In the genomic region with DNA sequence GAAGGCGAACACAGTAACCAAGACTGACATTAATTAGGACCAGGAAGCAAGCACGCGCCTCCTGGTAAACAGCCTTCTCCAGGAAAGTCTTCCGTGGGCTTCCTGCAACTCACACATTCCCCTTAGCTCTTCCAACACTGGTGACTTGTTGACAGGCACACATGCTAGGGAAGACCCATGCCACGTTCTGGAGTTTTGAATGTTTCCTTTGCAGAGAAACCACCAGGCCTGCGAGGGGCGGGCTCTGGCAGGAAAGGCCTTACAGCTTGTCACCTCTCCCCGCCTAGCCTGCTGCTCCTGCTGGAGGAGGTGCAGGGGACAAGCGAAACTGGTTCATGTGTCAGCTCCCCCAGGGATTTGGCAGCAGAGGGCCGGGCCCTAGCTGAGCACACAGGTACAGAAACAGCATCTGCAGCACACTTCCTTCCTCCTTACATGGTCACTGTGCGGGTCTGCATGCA, we compare ENCODE assay signal across 8 mouse cellular contexts. TPM values are rescaled to one million over a fixed set of nuclear protein-coding genes. Genes with fewer than 3 reads are reported as not detected.
DNase-seq lines count a peak whose midpoint lies in the region; ATAC-seq and TF ChIP-seq lines count a peak whose summit lies in the region.

No protein-coding gene starts in this region.

- no peak; the same call in 1 of the 2 replicates for ATAC-seq in hindbrain, embryonic 11.5 days (ENCODE audit: low FRiP score)
- peak; percentile 58 for ATAC-seq in limb, embryonic 13.5 days (ENCODE audit: low FRiP score, low read depth)
- no peak for ATAC-seq in midbrain, embryonic 15.5 days (replicated peaks)
- no peak for ATAC-seq in inflammation-experienced regulatory T-cells, adult 6 months

- peak; percentile 12; the same call in 1 of the 2 replicates for TF ChIP-seq CTCF in gastrocnemius, adult 2 months (IDR thresholded peaks at IDR 0.05)

- H3K4me2 ChIP-seq in hindbrain, embryonic 11.5 days (replicated peaks; ENCODE audit: low read depth, low read length): no peak overlapping the region
- H3K4me2 ChIP-seq in limb, embryonic 13.5 days (replicated peaks): peak overlapping the region; percentile 56
- H3K4me2 ChIP-seq in midbrain, embryonic 15.5 days: peak overlapping the region; percentile 29; the same call in 1 of the 2 replicates

- 26% methylated on average over 11 of the region's 11 CpGs for WGBS in hindbrain, embryonic 11.5 days
- 6% methylated on average over 11 of the region's 11 CpGs for WGBS in limb, embryonic 13.5 days
- WGBS in midbrain, embryonic 15.5 days: 25% methylated on average over 11 of the region's 11 CpGs

- no peak overlapping the region for H3K9ac ChIP-seq in hindbrain, embryonic 11.5 days (ENCODE audit: low read depth, low read length)
- H3K9ac ChIP-seq in limb, embryonic 13.5 days: peak overlapping the region; percentile 48
- no peak overlapping the region for H3K9ac ChIP-seq in midbrain, embryonic 15.5 days

- intact Hi-C loops in gastrocnemius, adult 2 months (cut with DNase I): loop anchor here (5.0 kb wide), 1 partner anchor 46 kb away; a partner anchor contains a TSS

- H3K27me3 ChIP-seq in hindbrain, embryonic 11.5 days (ENCODE audit: control insufficient read depth, insufficient read depth, low read length): no peaks in the 10 kb centered on the region
- H3K27me3 ChIP-seq in limb, embryonic 13.5 days: no peaks in the 10 kb centered on the region
- no peaks in the 10 kb centered on the region for H3K27me3 ChIP-seq in midbrain, embryonic 15.5 days (replicated peaks)

- H3K36me3 ChIP-seq in hindbrain, embryonic 11.5 days (ENCODE audit: control insufficient read depth, insufficient read depth, low read length): no peaks in the 10 kb centered on the region
- H3K36me3 ChIP-seq in limb, embryonic 13.5 days: no peaks in the 10 kb centered on the region
- no peaks in the 10 kb centered on the region for H3K36me3 ChIP-seq in midbrain, embryonic 15.5 days (replicated peaks)

- peak; percentile 77 for DNase-seq in Muller cell, postnatal 12 days (ENCODE audit: inconsistent ontology term)
- peak; percentile 71 for DNase-seq in cerebellum, adult 8-10 months
- DNase-seq in gastrocnemius, adult 2 months: peak; percentile 74
- peak; percentile 48 for DNase-seq in hindbrain, embryonic 11.5 days (ENCODE audit: low spot score)
- DNase-seq in thymus, postnatal 0 days (ENCODE audit: low spot score): peak; percentile 42

- H3K4me1 ChIP-seq in hindbrain, embryonic 11.5 days (replicated peaks; ENCODE audit: control insufficient read depth, insufficient read depth, low read length): peaks cover 6% of the 10 kb centered on the region; the same call in 1 of the 2 replicates
- peaks cover 26% of the 10 kb centered on the region for H3K4me1 ChIP-seq in limb, embryonic 13.5 days
- H3K4me1 ChIP-seq in midbrain, embryonic 15.5 days: peaks cover 16% of the 10 kb centered on the region

- peak overlapping the region; percentile 63 for H3K4me3 ChIP-seq in gastrocnemius, adult 2 months
- no peak overlapping the region for H3K4me3 ChIP-seq in hindbrain, embryonic 11.5 days (ENCODE audit: low read depth, low read length)
- H3K4me3 ChIP-seq in limb, embryonic 13.5 days: peak overlapping the region; percentile 7
- H3K4me3 ChIP-seq in midbrain, embryonic 15.5 days: no peak overlapping the region

- H3K27ac ChIP-seq in gastrocnemius, adult 2 months: peak overlapping the region; percentile 81
- H3K27ac ChIP-seq in hindbrain, embryonic 11.5 days (ENCODE audit: low read depth, low read length): no peak overlapping the region
- H3K27ac ChIP-seq in limb, embryonic 13.5 days: peak overlapping the region; percentile 75
- H3K27ac ChIP-seq in midbrain, embryonic 15.5 days: no peak overlapping the region

- H3K9me3 ChIP-seq in hindbrain, embryonic 11.5 days (ENCODE audit: control insufficient read depth, low read length): no peaks in the 10 kb centered on the region
- no peaks in the 10 kb centered on the region for H3K9me3 ChIP-seq in limb, embryonic 13.5 days
- no peaks in the 10 kb centered on the region for H3K9me3 ChIP-seq in midbrain, embryonic 15.5 days

RNA-seq across cellular contexts. Expression of a gene that starts 48.2 kb away (rescaled TPM):
- total RNA-seq in gastrocnemius, adult 2 months (2021): 10 to 100 TPM; 35.1 to 35.6 TPM
- polyA plus RNA-seq in hindbrain, embryonic 11.5 days (2014; fragmentation: Nextera tagmentation; extraction: Ambion mirVana): 13.1 and 18.6 TPM in 2 replicates
- polyA plus RNA-seq in limb, embryonic 13.5 days (2015; fragmentation: Nextera tagmentation; extraction: Ambion mirVana): 12.4 and 12.5 TPM in 2 replicates
- 14.4 and 16.5 TPM in 2 replicates for polyA plus RNA-seq in midbrain, embryonic 15.5 days (2015; fragmentation: Nextera tagmentation; extraction: Ambion mirVana)
- polyA plus RNA-seq in thymus, postnatal 0 days (2015; fragmentation: Nextera tagmentation; extraction: Ambion mirVana): 10.9 and 12.6 TPM in 2 replicates
- 10 to 100 TPM; 11.1 to 14.1 (median 12.2) TPM for polyA plus RNA-seq in inflammation-experienced regulatory T-cells, adult 6 months (2017; shearing (Covaris generic))

Comparison
In these comparisons a context has a peak if more than half of its experiments do, and no peak if none do; other contexts are left out.
1. H3K27ac ChIP-seq: peak in gastrocnemius, adult 2 months (single experiment) and limb, embryonic 13.5 days (single experiment); none in hindbrain, embryonic 11.5 days (single experiment) and midbrain, embryonic 15.5 days (single experiment).
2. H3K4me3 ChIP-seq: peak in gastrocnemius, adult 2 months (single experiment) and limb, embryonic 13.5 days (single experiment); none in hindbrain, embryonic 11.5 days (single experiment) and midbrain, embryonic 15.5 days (single experiment).
3. Peak in every context shown above with its lines, with median percentiles within 50 percentile points of each other: DNase-seq.